Comparison of ENCODE assay signal across 15 mouse cellular contexts in genomic region chrX:145336141-145336540, GRCm38 (mm10). TPM values are rescaled to one million over a fixed set of nuclear protein-coding genes. Genes with fewer than 3 reads are reported as not detected.
"Had no signal": no experiment of that assay in that cellular context is flagged by ENCODE, and none has a peak within 500 bp of the region (broad histone marks: within the 10 kb centered on the region; RNA-seq: fewer than 3 reads in every experiment).

No protein-coding gene starts in this region.

- H3K27ac ChIP-seq: kidney, postnatal 0 days; layer of hippocampus, adult 2 months; liver, embryonic 15.5 days; midbrain, embryonic 15.5 days; stomach, postnatal 0 days had no signal

- DNase-seq: kidney, adult 11 months; kidney, adult 9 months; kidney, postnatal 4 days; lung, embryonic 14.5 days; lung, postnatal 10 days; lung, postnatal 4 days; thymus, postnatal 14 days had no signal

- H3K9me3 ChIP-seq: liver, embryonic 15.5 days; midbrain, embryonic 15.5 days had no signal

- H3K36me3 ChIP-seq: liver, embryonic 15.5 days; midbrain, embryonic 15.5 days had no signal

- H3K4me2 ChIP-seq: liver, embryonic 11.5 days; liver, embryonic 15.5 days; lung, embryonic 14.5 days; midbrain, embryonic 11.5 days; midbrain, embryonic 15.5 days had no signal

- H3K27me3 ChIP-seq: liver, embryonic 15.5 days; midbrain, embryonic 15.5 days had no signal

- H3K9ac ChIP-seq: liver, embryonic 15.5 days; lung, embryonic 14.5 days; midbrain, embryonic 15.5 days had no signal

- ATAC-seq: midbrain, embryonic 15.5 days had no signal

- H3K4me1 ChIP-seq: liver, embryonic 15.5 days; midbrain, embryonic 15.5 days had no signal

- H3K4me3 ChIP-seq: layer of hippocampus, adult 2 months; liver, embryonic 15.5 days; midbrain, embryonic 15.5 days had no signal

RNA-seq across cellular contexts. Expression of gene Lhfpl1, which starts 12.7 kb away (rescaled TPM):
- total RNA-seq: megakaryocyte, adult 5-6 weeks had no signal
- polyA plus RNA-seq: midbrain, embryonic 11.5 days had no signal
